8 mouse cellular contexts compared by ENCODE assay signal in genomic region chr17:87107623-87108221, GRCm38 (mm10). TPM values are rescaled to one million over a fixed set of nuclear protein-coding genes. Genes with fewer than 3 reads are reported as not detected.
DNase-seq lines count a peak whose midpoint lies in the region; ATAC-seq lines count a peak whose summit lies in the region.

Gene Socs5 (plus strand): TSS chr17:87107679.

- peaks cover 21% of the 10 kb centered on the region; the same call in 1 of the 2 replicates for H3K4me1 ChIP-seq in hindbrain, embryonic 12.5 days
- H3K4me1 ChIP-seq in limb, embryonic 12.5 days (replicated peaks) = peaks cover 17% of the 10 kb centered on the region
- peaks cover 33% of the 10 kb centered on the region for H3K4me1 ChIP-seq in neural tube, embryonic 15.5 days

- H3K27me3 ChIP-seq in hindbrain, embryonic 12.5 days = no peaks in the 10 kb centered on the region; the same call in 1 of the 2 replicates
- no peaks in the 10 kb centered on the region for H3K27me3 ChIP-seq in limb, embryonic 12.5 days
- H3K27me3 ChIP-seq in neural tube, embryonic 15.5 days (replicated peaks) = no peaks in the 10 kb centered on the region

- peak within 1 kb of the TSS; percentile 77 for H3K4me2 ChIP-seq in hindbrain, embryonic 12.5 days (replicated peaks)
- H3K4me2 ChIP-seq in limb, embryonic 12.5 days = peak within 1 kb of the TSS; percentile 83
- H3K4me2 ChIP-seq in neural tube, embryonic 15.5 days = peak within 1 kb of the TSS; percentile 71

- H3K27ac ChIP-seq in hindbrain, embryonic 12.5 days = peak within 1 kb of the TSS; percentile 94
- peak within 1 kb of the TSS; percentile 83 for H3K27ac ChIP-seq in limb, embryonic 12.5 days
- peak within 1 kb of the TSS; percentile 92 for H3K27ac ChIP-seq in neural tube, embryonic 15.5 days (replicated peaks)

- peak; percentile 27 for ATAC-seq in frontal cortex, adult (ENCODE audit: low TSS enrichment)
- ATAC-seq in hindbrain, embryonic 12.5 days (ENCODE audit: low FRiP score) = peak; percentile 87
- ATAC-seq in limb, embryonic 12.5 days (ENCODE audit: insufficient number of reproducible peaks, insufficient read depth, low FRiP score, low TSS enrichment, low read depth) = peak; percentile 72
- peak; percentile 85 for ATAC-seq in neural tube, embryonic 15.5 days (ENCODE audit: low FRiP score)

- DNase-seq in embryo, embryonic 11.5 days (ENCODE audit: low read depth, low spot score) = peak; percentile 19
- no peak for DNase-seq in embryo, embryonic 11 days
- DNase-seq in urinary bladder, postnatal 36 days (ENCODE audit: low spot score in 2 of 2) = peak; percentile 10 to 52
- no peak for DNase-seq in urinary bladder, postnatal 10 days (ENCODE audit: low spot score)

- 0% methylated on average over 51 of the region's 73 CpGs for WGBS in hindbrain, embryonic 12.5 days
- under 1% methylated on average over 51 of the region's 73 CpGs for WGBS in limb, embryonic 12.5 days
- WGBS in neural tube, embryonic 15.5 days = under 1% methylated on average over 71 of the region's 73 CpGs

- peak within 1 kb of the TSS; percentile 92 for H3K4me3 ChIP-seq in hindbrain, embryonic 12.5 days
- H3K4me3 ChIP-seq in limb, embryonic 12.5 days (replicated peaks) = peak within 1 kb of the TSS; percentile 86
- H3K4me3 ChIP-seq in neural tube, embryonic 15.5 days (replicated peaks) = peak within 1 kb of the TSS; percentile 74

- peak within 1 kb of the TSS; percentile 93 for H3K9ac ChIP-seq in hindbrain, embryonic 12.5 days
- H3K9ac ChIP-seq in limb, embryonic 12.5 days (replicated peaks) = peak within 1 kb of the TSS; percentile 95
- peak within 1 kb of the TSS; percentile 90 for H3K9ac ChIP-seq in neural tube, embryonic 15.5 days (replicated peaks)

- H3K9me3 ChIP-seq in hindbrain, embryonic 12.5 days (replicated peaks) = no peaks in the 10 kb centered on the region
- no peaks in the 10 kb centered on the region for H3K9me3 ChIP-seq in limb, embryonic 12.5 days
- no peaks in the 10 kb centered on the region for H3K9me3 ChIP-seq in neural tube, embryonic 15.5 days (replicated peaks)

- no peaks in the 10 kb centered on the region for H3K36me3 ChIP-seq in hindbrain, embryonic 12.5 days
- no peaks in the 10 kb centered on the region for H3K36me3 ChIP-seq in limb, embryonic 12.5 days
- no peaks in the 10 kb centered on the region for H3K36me3 ChIP-seq in neural tube, embryonic 15.5 days

RNA-seq across cellular contexts. Expression of gene Socs5, which starts in this region (rescaled TPM):
- polyA plus RNA-seq in hindbrain, embryonic 12.5 days (2016; fragmentation: Nextera tagmentation; extraction: Ambion mirVana) = 17.7 and 21.0 TPM in 2 replicates
- polyA plus RNA-seq in limb, embryonic 12.5 days (2016; fragmentation: Nextera tagmentation; extraction: Ambion mirVana) = 15.4 and 18.5 TPM in 2 replicates
- 15.6 and 17.7 TPM in 2 replicates for polyA plus RNA-seq in neural tube, embryonic 15.5 days (2015; fragmentation: Nextera tagmentation; extraction: Ambion mirVana)

Comparison
In these comparisons a context has a peak if more than half of its experiments do, and no peak if none do; other contexts are left out.
1. DNase-seq: peak in embryo, embryonic 11.5 days (single experiment) and urinary bladder, postnatal 36 days (2 of 2); none in embryo, embryonic 11 days (single experiment) and urinary bladder, postnatal 10 days (single experiment).
2. ATAC-seq: peak in every context shown above with its lines; median percentile 87 in hindbrain, embryonic 12.5 days; 85 in neural tube, embryonic 15.5 days; 72 in limb, embryonic 12.5 days; 27 in frontal cortex, adult.
3. Peak in every context shown above with its lines, with median percentiles within 50 percentile points of each other: H3K27ac ChIP-seq, H3K4me2 ChIP-seq, H3K4me3 ChIP-seq and H3K9ac ChIP-seq.